Mouse (Mus musculus) A20 (cell line): ENCODE results near the gene 1810055G02Rik.

Experiments
- DNase-seq: peaks from one replicate; pipeline ENCODE4 v3.0.0-alpha.2; 2011; ENCODE audit warnings: low read depth, low spot score

1810055G02Rik gene

GRCm38 (mm10) chr19:3695006-3695405, 13.1 kb upstream of the 1810055G02Rik start:
- no peak for DNase-seq

GRCm38 (mm10) chr19:3695471-3695870, 12.6 kb upstream of the 1810055G02Rik start:
- no peak for DNase-seq

GRCm38 (mm10) chr19:3695976-3696375, 12.1 kb upstream of the 1810055G02Rik start:
- DNase-seq, result no peak

GRCm38 (mm10) chr19:3698035-3698434, 10.1 kb upstream of the 1810055G02Rik start:
- no peak for DNase-seq

- DNase-seq, result peak; percentile 80
These were observed 8.3 kb upstream of the 1810055G02Rik start for GRCm38 (mm10) chr19:3699508-3700438.

- DNase-seq, result no peak
These were observed 5.6 kb upstream of the 1810055G02Rik start for GRCm38 (mm10) chr19:3702460-3702859.

- DNase-seq, result peak; percentile 79
These were observed 1.8 kb upstream of the 1810055G02Rik start for GRCm38 (mm10) chr19:3706258-3706657.

GRCm38 (mm10) chr19:3707553-3707952, 540 bp upstream of the 1810055G02Rik start:
- no peak for DNase-seq

GRCm38 (mm10) chr19:3709013-3709787, 1.1 kb downstream of the 1810055G02Rik start:
- DNase-seq, result no peak

GRCm38 (mm10) chr19:3710436-3710835, 2.3 kb downstream of the 1810055G02Rik start:
- no peak for DNase-seq

GRCm38 (mm10) chr19:3714381-3714780, 6.3 kb downstream of the 1810055G02Rik start:
- no peak for DNase-seq

GRCm38 (mm10) chr19:3718481-3719361, 10.6 kb downstream of the 1810055G02Rik start:
- DNase-seq, result peak; percentile 83

- peak; percentile 83 for DNase-seq
These were observed 11.3 kb downstream of the 1810055G02Rik start for GRCm38 (mm10) chr19:3719362-3719891.

GRCm38 (mm10) chr19:3723170-3723569, 15.1 kb downstream of the 1810055G02Rik start:
- DNase-seq, result no peak

- peak; percentile 66 for DNase-seq
These were observed 15.8 kb downstream of the 1810055G02Rik start for GRCm38 (mm10) chr19:3723904-3724303.

GRCm38 (mm10) chr19:3724779-3725178, 16.7 kb downstream of the 1810055G02Rik start:
- DNase-seq, result peak; percentile 73

GRCm38 (mm10) chr19:3728901-3729300, 20.8 kb downstream of the 1810055G02Rik start:
- peak; percentile 41 for DNase-seq

- DNase-seq, result peak; percentile 47
These were observed 22.9 kb downstream of the 1810055G02Rik start for GRCm38 (mm10) chr19:3730781-3731646.

GRCm38 (mm10) chr19:3736001-3736400, 27.9 kb downstream of the 1810055G02Rik start:
- DNase-seq, result no peak

GRCm38 (mm10) chr19:3739650-3740049, 31.6 kb downstream of the 1810055G02Rik start:
- DNase-seq, result no peak
